Mouse (Mus musculus) left cerebral cortex, adult 2 months (tissue): ENCODE data around the gene Kdelc2. TPM values are rescaled to one million over a fixed set of nuclear protein-coding genes. Genes with fewer than 3 reads are reported as not detected.

Source experiments
- DNase-seq, 2 experiments: peaks; one replicate each; pipeline ENCODE4 v3.0.0; 2021 to 2022; ENCODE audit warnings: low spot score in 2 of 2, mixed read lengths in 1 of 2; ENCODE audit errors: extremely low spot score in 1 of 2
- H3K27ac ChIP-seq: fragments of 200-600 bp; 2 replicates; pipeline ENCODE4 v1.8.1; 2022
- H3K4me3 ChIP-seq: fragments of 200-600 bp; 2 replicates; pipeline ENCODE4 v1.8.1; 2022
- CTCF ChIP-seq: fragments of 200-600 bp; IDR thresholded peaks from 2 replicates; pipeline ENCODE4 v1.8.1; 2022; ENCODE audit warnings: antibody characterized with exemption, mild to moderate bottlenecking, moderate library complexity
- intact Hi-C: fragments of 180-260 bp; cut with DNase I; formaldehyde crosslinking; loops from one replicate; pipeline ENCODE4 v1.15.1; 2025
- long read RNA-seq, 2 experiments: library from polyadenylated mRNA; stranded (forward); transcript quantifications; one replicate each; pipeline ENCODE4 v2.0.0; 2021; ENCODE audit warnings: borderline mapping rate in 2 of 2
- total RNA-seq, 2 experiments: library from RNA; stranded (reverse); gene quantifications; 2 replicates each; pipeline ENCODE4 v1.2.3; 2021

Gene Kdelc2
- 1 to 10 TPM; 6.2 to 6.5 TPM for total RNA-seq
- long read RNA-seq, experiment 1, transcript Kdelc2-201 (8 exons, 3,642 nt): major isoform, 8 of 9 reads
- long read RNA-seq, experiment 1, partial matches to known transcripts: 0 of 9 reads
- long read RNA-seq, experiment 1, other reads (novel, unspliced or antisense): 1 of 9 reads
- long read RNA-seq, experiment 2, transcript Kdelc2-201 (8 exons, 3,642 nt): major isoform, 10 of 15 reads
- long read RNA-seq, experiment 2, partial matches to known transcripts: 2 of 15 reads
- long read RNA-seq, experiment 2, other reads (novel, unspliced or antisense): 3 of 15 reads

GRCm38 (mm10) chr9:53383951-53384866, at the start of gene Kdelc2:
Gene Kdelc2 (plus strand): TSS chr9:53384025.
- H3K27ac ChIP-seq: peak within 1 kb of the TSS; percentile 85
- H3K4me3 ChIP-seq: peak within 1 kb of the TSS; percentile 79
- peak; percentile 64 to 71 for DNase-seq
- intact Hi-C loops: loop anchor here (2.0 to 5.0 kb wide), 2 partner anchors 39 to 127 kb away; no protein-coding TSS in a partner anchor
- no peak; the same call in none of the 2 replicates for TF ChIP-seq CTCF

- no peak overlapping the region for H3K27ac ChIP-seq
- no peak for DNase-seq
- H3K4me3 ChIP-seq: no peak overlapping the region
- intact Hi-C loops: no loop called here
- no peak for TF ChIP-seq CTCF
These were observed 48.7 kb upstream of the Kdelc2 start for GRCm38 (mm10) chr9:53335131-53335530.

DNA sequence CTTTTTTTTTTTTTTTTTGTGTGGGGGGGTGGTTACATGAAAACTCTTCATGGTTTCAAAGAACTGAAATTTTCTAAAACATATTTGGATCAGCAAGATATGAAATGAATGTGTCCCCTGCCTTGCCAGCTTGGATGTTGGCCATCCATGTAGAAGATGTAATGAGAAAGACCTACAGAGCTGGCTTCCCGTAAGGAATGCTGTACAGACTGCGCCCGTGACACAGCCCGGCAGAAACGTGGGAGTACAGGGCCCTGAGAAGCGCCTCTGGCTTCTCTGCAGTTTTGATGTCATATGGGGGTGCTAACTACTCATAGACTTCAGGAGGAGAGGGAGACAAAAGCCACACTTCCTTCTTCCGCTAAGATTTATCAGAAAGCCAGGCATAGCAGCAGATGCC, 44.2 kb upstream of the Kdelc2 start:
- intact Hi-C loops: no loop called here
- no peak overlapping the region for H3K27ac ChIP-seq
- H3K4me3 ChIP-seq: no peak overlapping the region
- no peak for TF ChIP-seq CTCF
- no peak for DNase-seq

DNA sequence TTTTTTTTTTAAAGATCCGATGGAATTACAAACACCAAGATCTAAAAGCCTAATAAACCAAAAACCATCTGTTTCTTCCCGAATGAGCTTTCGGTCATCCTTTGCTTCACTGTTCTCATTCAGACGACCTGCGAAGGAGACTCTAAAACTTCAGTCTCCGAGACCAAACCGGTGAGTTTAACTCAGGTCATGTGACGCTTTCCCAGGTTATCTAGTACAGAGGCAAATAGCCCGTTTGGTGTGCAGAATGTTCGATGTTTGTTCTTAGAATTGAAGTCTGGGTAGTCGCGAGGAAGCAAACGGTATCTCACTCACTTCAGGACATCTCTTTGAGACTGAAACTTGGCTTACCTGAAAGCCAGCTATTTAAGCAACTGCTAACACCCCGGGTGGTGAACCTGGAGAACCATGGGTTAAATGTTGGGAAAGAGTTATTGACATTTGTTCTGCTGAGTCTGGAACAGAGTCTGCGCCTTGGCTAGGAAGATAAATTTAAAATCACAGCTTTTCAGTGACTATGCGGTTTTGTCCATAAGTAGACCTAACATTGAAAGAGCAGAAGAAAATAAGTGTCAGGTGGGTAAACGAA, 43.4 kb upstream of the Kdelc2 start:
- intact Hi-C loops: no loop called here
- H3K4me3 ChIP-seq: peak overlapping the region; percentile 51
- TF ChIP-seq CTCF: no peak
- DNase-seq: no peak
- peak overlapping the region; percentile 83 for H3K27ac ChIP-seq

DNA sequence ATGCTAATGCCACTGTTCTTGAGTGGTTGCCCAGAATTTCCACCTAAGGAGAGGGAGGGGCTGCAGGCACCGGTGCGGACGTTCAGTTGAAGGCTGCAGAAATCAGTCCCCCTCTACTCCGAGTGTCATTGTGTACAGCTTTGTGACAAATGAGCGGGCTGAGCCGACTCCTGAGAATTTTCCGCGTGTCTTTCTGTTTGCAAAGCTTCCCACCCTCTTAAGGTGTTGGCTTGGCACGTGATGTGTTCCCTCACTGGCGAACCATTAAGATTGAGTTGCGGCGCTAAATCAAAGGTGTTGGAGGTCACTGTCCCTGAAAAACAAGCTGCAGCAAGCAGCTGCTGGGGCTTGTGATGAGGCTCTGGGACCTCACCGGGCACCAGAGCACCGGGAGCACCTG, 42.9 kb upstream of the Kdelc2 start:
- intact Hi-C loops: no loop called here
- peak in 1 of 2 experiments; percentile 12 for DNase-seq
- TF ChIP-seq CTCF: no peak
- Histone ChIP-seq H3K4me3 (peak overlapping the region; percentile 51), H3K27ac (peak overlapping the region; percentile 83)

DNA sequence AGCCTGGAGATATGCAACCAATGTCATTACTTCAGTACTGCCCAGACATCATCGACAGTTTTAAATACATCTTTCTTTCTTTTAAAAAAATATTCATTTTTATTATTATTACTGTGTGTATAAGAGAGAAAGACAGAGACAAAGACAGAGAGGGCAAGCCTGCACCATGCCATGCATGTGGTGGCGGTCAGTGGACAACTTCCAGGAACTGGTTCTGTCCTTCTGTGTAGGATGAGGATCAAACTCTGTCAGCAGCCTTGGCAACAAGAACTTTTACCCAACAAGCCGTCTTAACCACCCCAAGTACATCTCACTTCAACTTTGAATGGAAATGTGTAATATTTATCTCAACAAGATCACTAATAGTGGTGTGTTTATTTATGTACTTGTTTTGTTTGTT, 41.8 kb upstream of the Kdelc2 start:
- Histone ChIP-seq H3K4me3 (peak overlapping the region; percentile 51), H3K27ac (0 out of 2 replicates have a peak overlapping the region, but pooled peaks have one; percentile 24)
- no peak for TF ChIP-seq CTCF
- no peak for DNase-seq
- intact Hi-C loops: no loop called here

DNA sequence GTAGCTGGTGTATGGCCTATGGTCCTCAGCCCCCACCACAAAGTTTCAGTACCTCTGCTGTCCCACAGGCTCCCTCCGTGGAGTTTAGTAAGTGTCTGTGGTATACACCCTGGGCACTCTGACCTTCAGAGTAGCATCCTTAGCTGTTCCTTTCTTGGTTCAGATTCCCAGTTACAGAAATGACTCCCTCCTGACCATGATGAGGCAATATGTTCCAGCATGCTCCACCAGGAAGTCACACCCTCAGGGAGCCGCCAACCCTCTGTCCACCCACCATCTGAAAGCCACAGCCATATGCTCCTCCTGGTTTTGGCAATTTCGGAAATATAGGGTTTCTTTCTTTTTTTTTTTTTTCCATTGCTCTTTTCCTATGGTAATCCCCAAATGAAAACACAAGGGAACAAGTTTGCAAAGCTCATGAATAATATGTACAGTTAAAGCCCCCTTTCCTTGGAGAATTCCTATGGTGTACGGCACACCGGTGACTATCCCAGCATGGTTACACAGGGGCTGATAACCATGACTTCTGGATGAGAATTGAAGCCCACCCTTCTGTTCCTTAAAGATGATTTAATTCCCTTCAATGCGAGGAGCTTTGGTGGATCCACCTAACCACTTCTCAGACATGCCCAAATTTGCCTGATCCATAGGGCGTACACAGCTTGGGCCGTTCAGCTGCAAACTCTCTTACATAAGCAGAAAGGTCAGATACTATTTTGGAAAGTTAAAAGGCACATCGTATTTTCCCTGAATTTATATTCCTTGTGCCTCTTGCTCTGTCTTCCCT, 39.0 kb upstream of the Kdelc2 start:
- no peak for TF ChIP-seq CTCF
- Histone ChIP-seq H3K4me3 (no peak overlapping the region), H3K27ac (peak overlapping the region; percentile 29; the same call in 1 of the 2 replicates)
- DNase-seq: peak; percentile 22 to 47
- intact Hi-C loops: loop anchor here (1.0 to 5.0 kb wide), 5 partner anchors 17 to 88 kb away; partner anchors contain the start of gene Kdelc2

- intact Hi-C loops: loop anchor here (2.0 to 5.0 kb wide), 4 partner anchors 39 to 89 kb away; partner anchors contain the start of gene Kdelc2
- TF ChIP-seq CTCF: no peak
- no peak overlapping the region for H3K27ac ChIP-seq
- no peak for DNase-seq
- H3K4me3 ChIP-seq: no peak overlapping the region
These were observed 38.1 kb upstream of the Kdelc2 start for GRCm38 (mm10) chr9:53345728-53346127.

DNA sequence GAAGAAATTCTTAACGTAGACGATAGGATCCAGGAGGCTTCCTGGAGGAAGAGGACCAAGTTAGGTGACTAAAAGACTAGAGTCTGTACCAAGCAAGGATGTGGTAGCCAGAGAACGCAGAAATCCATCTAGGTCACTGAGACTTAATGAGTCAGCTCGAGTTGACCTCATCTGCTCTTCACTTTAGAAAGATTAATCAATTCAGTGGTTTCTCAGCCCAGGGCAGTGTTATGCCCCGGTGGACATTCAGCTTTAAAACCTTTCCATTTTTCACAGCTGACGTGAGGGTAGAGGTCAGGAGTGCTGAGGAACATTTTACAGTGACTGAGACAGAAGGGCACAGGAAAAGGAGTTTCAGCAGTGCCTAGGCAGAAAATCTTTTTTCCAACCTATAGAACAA, 37.4 kb upstream of the Kdelc2 start:
- H3K4me3 ChIP-seq: no peak overlapping the region
- H3K27ac ChIP-seq: no peak overlapping the region
- intact Hi-C loops: loop anchor here (5.0 kb wide), 1 partner anchor 74 kb away; no protein-coding TSS in a partner anchor
- TF ChIP-seq CTCF: no peak
- no peak for DNase-seq

DNA sequence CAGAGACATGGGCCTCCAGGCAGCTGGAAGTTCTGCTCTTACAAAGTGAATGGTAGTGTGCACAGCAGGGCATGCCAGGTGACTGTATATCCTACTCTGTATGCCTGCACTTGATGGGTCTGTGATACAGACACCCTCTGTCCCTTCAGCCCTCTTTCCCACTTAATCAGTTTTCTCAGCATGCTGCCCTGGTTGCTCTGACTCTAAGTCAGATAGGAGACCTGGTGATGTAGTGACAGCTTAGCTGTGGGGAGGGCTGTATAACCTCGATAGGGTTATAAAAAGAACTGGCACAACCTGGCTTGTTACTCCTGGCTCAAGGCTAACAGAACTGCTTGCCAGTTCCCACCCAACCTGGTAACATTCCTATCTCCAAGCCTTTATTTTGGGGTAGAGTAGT, 34.6 kb upstream of the Kdelc2 start:
- DNase-seq: no peak
- TF ChIP-seq CTCF: no peak
- intact Hi-C loops: loop anchor here (5.0 kb wide), 1 partner anchor 77 kb away; no protein-coding TSS in a partner anchor
- H3K4me3 ChIP-seq: no peak overlapping the region
- no peak overlapping the region for H3K27ac ChIP-seq

DNA sequence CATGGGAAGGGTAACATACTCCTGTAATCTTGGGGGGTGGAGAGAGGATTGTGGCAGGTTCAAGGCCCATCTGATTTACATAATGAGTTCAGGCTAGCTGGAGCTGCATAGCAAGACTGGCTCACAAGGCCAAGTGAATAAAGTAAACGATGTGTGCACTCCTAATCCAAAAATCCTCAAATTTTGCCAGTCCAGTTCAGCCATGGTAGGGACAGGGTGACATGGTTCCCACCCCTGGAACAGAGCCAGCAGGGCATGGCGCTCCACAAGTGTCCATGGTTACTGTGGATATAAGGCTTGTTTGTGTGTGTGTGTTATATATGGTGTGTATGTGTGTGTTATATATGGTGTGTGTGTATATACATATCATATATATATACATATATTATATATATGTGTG, 33.5 kb upstream of the Kdelc2 start:
- no peak overlapping the region for H3K4me3 ChIP-seq
- intact Hi-C loops: no loop called here
- TF ChIP-seq CTCF: no peak
- no peak for DNase-seq
- H3K27ac ChIP-seq: no peak overlapping the region
